Mouse (Mus musculus) kidney, adult 2 months (tissue): ENCODE measurements at regions not wholly inside any gene's neighbourhood (a gene's known extent, or its start where the extent isn't known, plus 50 kb on each side); places are given as distances from the start of the nearest gene placed in this dataset.

Experiments
- DNase-seq: peaks from one replicate; pipeline ENCODE4 v3.0.0; 2021
- H3K27ac ChIP-seq: fragments of 200-500 bp; 2 replicates; pipeline ENCODE4 v1.5.1; 2012; ENCODE audit warnings: low read depth, low read length, control low read depth, inconsistent platforms; ENCODE audit not compliant: insufficient read depth
- H3K27me3 ChIP-seq: fragments of 200-500 bp; replicated peaks from 2 replicates; pipeline ENCODE4 v1.6.1; 2012; ENCODE audit warnings: mild to moderate bottlenecking, moderate library complexity, low read length, inconsistent platforms; ENCODE audit not compliant: control insufficient read depth, insufficient read depth
- H3K36me3 ChIP-seq: fragments of 200-500 bp; 2 replicates; pipeline ENCODE4 v1.6.1; 2012; ENCODE audit warnings: mild to moderate bottlenecking, moderate library complexity, low read length, inconsistent platforms; ENCODE audit not compliant: control insufficient read depth, insufficient read depth
- H3K4me1 ChIP-seq: fragments of 200-500 bp; 2 replicates; pipeline ENCODE4 v1.6.1; 2011; ENCODE audit warnings: low read length; ENCODE audit not compliant: control insufficient read depth, insufficient read depth
- H3K4me3 ChIP-seq: fragments of 200-500 bp; 2 replicates; pipeline ENCODE4 v1.5.1; 2011; ENCODE audit warnings: mild to moderate bottlenecking, low read depth, low read length, control low read depth; ENCODE audit not compliant: insufficient read depth
- CTCF ChIP-seq: fragments of 200-500 bp; conservative IDR thresholded peaks from 2 replicates; pipeline ENCODE4 v1.5.1; 2011; ENCODE audit warnings: low read depth, mild to moderate bottlenecking, control low read depth, low read length, moderate library complexity, mixed read lengths; ENCODE audit not compliant: insufficient read depth, insufficient read length
- POLR2A ChIP-seq: fragments of 200-500 bp; IDR thresholded peaks from one replicate; pipeline ENCODE4 v1.6.1; 2011; ENCODE audit warnings: low read depth, low read length, control low read depth
- WGBS: fragments of 180-500 bp; shearing (Covaris S2); methylation state at CpG from one replicate; pipeline ENCODE4 v1.1.7; 2018; 5-methylcytosine and 5-hydroxymethylcytosine counted together

GRCm38 (mm10) chr14:71315228-71315627, 715.6 kb upstream of the Fam160b2 start:
- no peak for DNase-seq
- WGBS, result 71% methylated on average over 3 of the region's 3 CpGs
- Histone ChIP-seq H3K36me3 (no peaks in the 10 kb centered on the region), H3K27me3 (no peaks in the 10 kb centered on the region; the same call in 1 of the 2 replicates), H3K4me3 (no peak overlapping the region), H3K27ac (no peak overlapping the region), H3K4me1 (no peaks in the 10 kb centered on the region)
- no peak for TF ChIP-seq CTCF
- TF ChIP-seq POLR2A, result no peak

- no peak for DNase-seq
- TF ChIP-seq POLR2A (no peak), CTCF (no peak)
- H3K4me3 ChIP-seq, result no peak overlapping the region
- no peak overlapping the region for H3K27ac ChIP-seq
- no peaks in the 10 kb centered on the region for H3K27me3 ChIP-seq
- no peaks in the 10 kb centered on the region for H3K4me1 ChIP-seq
- H3K36me3 ChIP-seq, result no peaks in the 10 kb centered on the region
- 83% methylated on average over 6 of the region's 6 CpGs for WGBS
Observed at GRCm38 (mm10) chr14:71299755-71300154, 700.1 kb upstream of the Fam160b2 start.

- Histone ChIP-seq H3K36me3 (no peaks in the 10 kb centered on the region), H3K27ac (no peak overlapping the region), H3K4me3 (no peak overlapping the region), H3K27me3 (no peaks in the 10 kb centered on the region), H3K4me1 (no peaks in the 10 kb centered on the region)
- DNase-seq, result no peak
- TF ChIP-seq POLR2A (no peak), CTCF (no peak)
- 90% methylated on average over 14 of the region's 14 CpGs for WGBS
Observed at GRCm38 (mm10) chr14:71281568-71281967, 681.9 kb upstream of the Fam160b2 start.

- H3K27me3 ChIP-seq, result no peaks in the 10 kb centered on the region
- H3K27ac ChIP-seq, result no peak overlapping the region
- no peak for TF ChIP-seq CTCF
- TF ChIP-seq POLR2A, result no peak
- no peak for DNase-seq
- no peaks in the 10 kb centered on the region for H3K4me1 ChIP-seq
- 43% methylated on average over 12 of the region's 12 CpGs for WGBS
- no peak overlapping the region for H3K4me3 ChIP-seq
- H3K36me3 ChIP-seq, result no peaks in the 10 kb centered on the region
Observed at GRCm38 (mm10) chr14:71276309-71276791, 676.7 kb upstream of the Fam160b2 start.

DNA sequence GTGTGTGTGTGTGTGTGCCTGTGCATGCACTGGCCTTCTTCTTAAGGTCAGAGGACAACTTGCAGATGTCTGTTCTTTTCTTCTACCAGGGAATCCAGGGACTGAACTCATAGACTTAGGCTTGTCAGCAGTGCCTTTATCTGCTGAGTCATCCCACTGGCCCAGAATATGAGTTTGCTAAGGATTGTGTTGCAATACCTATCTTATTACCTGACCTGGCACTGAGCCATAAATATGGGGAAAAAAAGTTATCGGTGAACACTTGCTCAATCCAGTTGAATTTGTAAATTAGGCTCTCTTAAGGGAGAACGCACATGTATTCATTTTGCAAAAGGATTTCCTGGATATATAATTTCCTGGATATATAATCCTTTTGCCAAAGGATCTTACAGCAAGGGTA, 672.8 kb upstream of the Fam160b2 start:
- Histone ChIP-seq H3K36me3 (no peaks in the 10 kb centered on the region), H3K4me3 (no peak overlapping the region), H3K27me3 (no peaks in the 10 kb centered on the region), H3K4me1 (no peaks in the 10 kb centered on the region), H3K27ac (no peak overlapping the region)
- DNase-seq, result no peak
- TF ChIP-seq CTCF (no peak), POLR2A (no peak)
- 75% methylated on average over 2 of the region's 2 CpGs for WGBS

DNA sequence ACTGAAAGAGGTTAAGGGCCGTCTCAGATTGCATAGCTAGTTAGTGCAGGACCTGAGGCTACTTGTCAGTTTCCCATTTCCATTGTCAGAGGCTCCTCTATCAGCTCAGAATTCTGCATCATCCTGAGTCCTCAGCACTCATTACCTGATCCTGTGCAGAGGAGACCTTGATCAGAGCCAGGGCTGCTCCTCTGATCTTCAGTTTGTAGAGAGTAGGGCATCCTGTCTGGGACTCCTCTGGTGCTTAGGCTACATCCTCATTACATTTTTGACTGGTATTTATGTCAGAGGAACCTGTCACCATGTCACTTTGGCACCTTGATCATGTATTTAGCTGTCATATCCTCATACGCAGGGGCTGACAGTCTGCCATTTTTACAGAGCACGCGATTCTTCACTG, 658.0 kb upstream of the Fam160b2 start:
- H3K27ac ChIP-seq, result no peak overlapping the region
- H3K36me3 ChIP-seq, result no peaks in the 10 kb centered on the region
- no peak for TF ChIP-seq POLR2A
- TF ChIP-seq CTCF, result no peak
- no peak for DNase-seq
- H3K27me3 ChIP-seq, result no peaks in the 10 kb centered on the region
- no peaks in the 10 kb centered on the region for H3K4me1 ChIP-seq
- H3K4me3 ChIP-seq, result no peak overlapping the region
- WGBS, result 86% methylated on average over 4 of the region's 4 CpGs

DNA sequence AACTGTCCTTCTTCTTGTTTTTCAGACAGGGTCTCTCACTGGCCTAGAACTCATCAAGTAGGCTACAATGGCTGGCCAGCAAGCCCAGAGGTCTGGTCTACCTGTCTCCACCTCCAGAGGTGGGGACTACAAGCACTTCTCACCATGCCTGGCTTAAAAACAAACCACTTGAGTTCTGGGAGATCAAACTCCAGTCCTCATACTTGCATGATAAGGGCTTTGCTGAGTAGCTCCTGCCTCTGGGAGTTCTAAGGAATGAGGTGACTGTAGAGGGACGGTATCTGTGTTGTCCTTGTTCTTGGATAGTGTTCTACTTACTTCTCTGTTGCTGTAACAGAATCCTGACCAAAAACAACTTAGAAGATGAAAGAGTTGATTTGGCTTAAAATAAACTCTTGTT, 654.6 kb upstream of the Fam160b2 start:
- WGBS, result 81% methylated on average over 1 of the region's 1 CpGs

DNA sequence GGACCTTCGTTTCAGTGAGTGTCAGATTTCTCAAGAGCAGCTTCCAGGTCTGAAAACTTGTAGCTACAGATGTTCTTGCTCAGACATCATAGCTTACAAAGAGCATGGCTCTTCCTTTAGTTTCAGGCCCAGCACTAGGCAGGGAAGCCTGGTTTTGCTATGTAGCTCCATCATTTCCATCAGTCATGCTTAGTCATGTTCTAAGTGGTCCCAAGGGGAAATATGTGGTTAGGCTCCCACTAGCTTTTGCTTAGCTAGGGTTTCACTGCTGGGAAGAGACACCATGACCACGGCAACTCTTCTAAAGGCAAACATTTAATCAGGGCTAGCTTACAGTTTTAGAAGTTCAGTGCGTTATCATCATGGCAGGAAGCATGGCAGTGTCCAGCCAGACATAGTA, 652.5 kb upstream of the Fam160b2 start:
- Histone ChIP-seq H3K4me3 (no peak overlapping the region), H3K27ac (no peak overlapping the region), H3K4me1 (no peaks in the 10 kb centered on the region), H3K27me3 (no peaks in the 10 kb centered on the region), H3K36me3 (no peaks in the 10 kb centered on the region)
- no peak for DNase-seq
- WGBS, result 64% methylated on average over 3 of the region's 3 CpGs
- TF ChIP-seq CTCF (no peak), POLR2A (no peak)

More for the DNA sequence above, 654.6 kb upstream of the Fam160b2 start:
- Histone ChIP-seq H3K4me3 (no peak overlapping the region), H3K4me1 (no peaks in the 10 kb centered on the region), H3K27me3 (no peaks in the 10 kb centered on the region), H3K27ac (no peak overlapping the region), H3K36me3 (no peaks in the 10 kb centered on the region)
- no peak for TF ChIP-seq POLR2A
- no peak for DNase-seq
